Mouse (Mus musculus): ENCODE data around the gene Ywhag.

DNA sequence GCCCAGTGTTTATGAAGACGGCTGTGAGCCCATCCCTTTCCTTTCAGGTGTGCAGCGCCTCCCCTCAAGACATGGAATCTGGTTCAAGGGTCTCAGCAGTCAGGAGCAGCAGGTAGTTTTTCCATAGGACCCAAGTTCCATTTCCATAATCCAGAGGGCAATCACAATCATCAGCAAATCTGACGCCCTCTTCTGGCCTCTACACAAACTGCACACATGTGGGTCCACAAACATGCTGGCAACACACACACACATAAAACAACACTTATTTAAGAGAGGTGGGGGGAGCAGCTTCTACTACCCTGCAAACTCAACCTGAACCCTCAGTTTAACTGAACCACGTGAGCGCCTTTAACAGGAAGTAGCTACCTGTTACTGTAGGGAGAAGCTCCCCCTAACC lies 15.8 kb downstream of the Ywhag start:
- TF ChIP-seq CTCF (IDR thresholded peaks at IDR 0.05; ENCODE audit: insufficient read depth, low read length) (no peak), POLR2A (IDR thresholded peaks at IDR 0.05; ENCODE audit: borderline replicate concordance, extremely low read depth, low read depth, low read length) (no peak)
